Mouse (Mus musculus): ENCODE measurements at regions not wholly inside any gene's neighbourhood (a gene's known extent, or its start where the extent isn't known, plus 50 kb on each side); places are given as distances from the start of the nearest gene placed in this dataset.

DNA sequence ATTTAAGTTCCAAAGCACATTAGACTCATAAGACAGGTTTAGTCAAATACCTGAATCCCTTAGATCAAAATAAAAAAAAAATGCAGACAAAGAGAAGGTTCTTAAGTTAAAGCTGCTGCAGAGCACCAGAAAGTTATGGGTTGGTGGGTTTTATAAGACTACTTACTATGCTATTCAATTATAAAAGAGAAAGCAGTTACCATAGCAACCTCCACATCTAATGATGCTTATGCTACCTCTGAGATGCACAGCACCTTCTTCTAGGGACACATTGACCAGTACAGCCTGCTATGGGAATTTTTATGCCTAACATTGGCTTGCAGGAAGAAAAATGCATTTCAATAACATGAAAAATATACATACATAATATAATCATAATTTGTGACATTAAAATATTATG is 512.1 kb upstream of the Id4 start:
- no peak for DNase-seq (ENCODE audit: low read depth, low spot score)

DNA sequence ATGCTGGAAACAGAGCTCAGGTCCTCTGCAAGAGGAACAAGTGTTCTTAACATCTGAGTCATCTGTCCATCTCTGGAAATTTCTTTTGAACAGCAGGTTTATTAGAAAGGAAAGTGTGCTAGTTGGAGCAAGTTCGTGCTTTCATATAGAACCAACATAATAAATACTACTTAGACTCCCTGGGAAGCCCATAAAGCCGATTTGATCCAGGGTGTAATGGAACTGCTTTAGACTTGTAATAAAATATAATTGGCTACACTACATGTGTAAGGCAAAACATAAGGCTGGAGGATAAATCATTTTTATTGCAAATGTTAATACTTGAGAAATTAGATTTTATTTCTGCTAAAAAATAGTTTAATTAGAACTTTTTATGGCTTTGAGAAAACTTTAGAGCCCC is 510.0 kb upstream of the Id4 start:
- no peak for DNase-seq (ENCODE audit: low read depth, low spot score)

DNA sequence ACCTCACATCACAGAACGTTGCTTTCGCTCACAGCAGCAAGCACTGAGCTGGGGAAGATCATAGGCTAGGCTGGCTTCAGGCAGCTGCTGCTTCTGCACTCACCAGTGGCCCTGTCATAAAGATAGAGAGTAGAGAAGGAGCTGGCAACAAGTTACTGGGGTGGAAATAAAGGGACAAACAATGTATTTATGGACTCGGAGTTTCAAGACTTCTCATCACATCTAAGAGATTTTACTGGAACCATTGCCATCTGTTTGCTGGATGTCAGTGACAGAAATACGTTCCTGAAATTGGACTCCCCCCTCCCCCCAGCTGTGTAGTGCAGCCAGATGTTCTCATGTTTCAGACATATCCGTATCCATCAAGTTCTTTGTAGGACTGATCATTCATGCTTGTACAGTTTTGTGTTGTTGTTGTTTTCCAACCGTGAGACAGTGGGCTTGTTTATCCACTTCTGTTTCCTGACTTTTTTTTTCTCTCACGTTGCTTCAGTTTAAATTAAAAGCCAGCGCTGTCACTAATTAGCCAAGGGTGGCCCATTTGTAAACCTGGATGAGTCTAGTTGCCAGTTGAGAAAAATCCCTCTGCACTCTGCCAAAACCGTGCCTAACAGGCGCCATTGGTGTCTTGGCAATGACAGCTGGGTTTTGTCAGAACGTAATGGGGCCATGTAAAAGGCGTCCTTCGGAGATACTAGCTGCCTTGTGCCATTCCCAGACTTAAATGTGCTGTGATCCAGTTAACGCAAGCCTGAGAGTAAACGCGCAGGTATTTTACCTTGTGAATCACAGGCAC is 496.0 kb upstream of the Id4 start:
- no peak for DNase-seq (ENCODE audit: low read depth, low spot score)

DNA sequence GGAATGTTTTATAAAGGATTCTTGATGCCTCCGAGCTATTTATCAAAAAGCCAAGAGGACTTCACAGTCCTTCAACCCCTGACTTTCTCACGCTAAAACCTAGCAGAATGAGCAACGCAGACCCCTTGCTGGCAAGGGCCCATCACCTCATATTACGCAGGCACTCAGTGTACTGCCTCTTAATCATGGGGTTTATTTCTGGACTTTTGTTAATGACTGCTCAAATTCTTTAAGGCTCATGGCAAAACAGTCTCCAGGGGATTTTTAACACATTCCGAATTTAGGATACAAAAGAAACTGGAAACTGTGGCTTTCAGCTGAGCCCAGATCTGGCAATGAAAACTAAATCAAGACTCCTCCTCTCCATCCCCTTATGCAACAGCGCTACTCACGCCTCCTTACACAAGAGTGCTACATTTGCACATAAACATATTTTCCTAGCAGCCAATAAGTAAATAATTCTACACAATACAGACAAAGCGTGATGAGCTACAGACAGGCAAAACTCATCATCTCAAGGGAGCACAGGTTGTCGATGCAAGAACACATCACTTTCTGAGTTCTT is 492.0 kb upstream of the Id4 start:
- DNase-seq (ENCODE audit: low read depth, low spot score), result no peak

DNA sequence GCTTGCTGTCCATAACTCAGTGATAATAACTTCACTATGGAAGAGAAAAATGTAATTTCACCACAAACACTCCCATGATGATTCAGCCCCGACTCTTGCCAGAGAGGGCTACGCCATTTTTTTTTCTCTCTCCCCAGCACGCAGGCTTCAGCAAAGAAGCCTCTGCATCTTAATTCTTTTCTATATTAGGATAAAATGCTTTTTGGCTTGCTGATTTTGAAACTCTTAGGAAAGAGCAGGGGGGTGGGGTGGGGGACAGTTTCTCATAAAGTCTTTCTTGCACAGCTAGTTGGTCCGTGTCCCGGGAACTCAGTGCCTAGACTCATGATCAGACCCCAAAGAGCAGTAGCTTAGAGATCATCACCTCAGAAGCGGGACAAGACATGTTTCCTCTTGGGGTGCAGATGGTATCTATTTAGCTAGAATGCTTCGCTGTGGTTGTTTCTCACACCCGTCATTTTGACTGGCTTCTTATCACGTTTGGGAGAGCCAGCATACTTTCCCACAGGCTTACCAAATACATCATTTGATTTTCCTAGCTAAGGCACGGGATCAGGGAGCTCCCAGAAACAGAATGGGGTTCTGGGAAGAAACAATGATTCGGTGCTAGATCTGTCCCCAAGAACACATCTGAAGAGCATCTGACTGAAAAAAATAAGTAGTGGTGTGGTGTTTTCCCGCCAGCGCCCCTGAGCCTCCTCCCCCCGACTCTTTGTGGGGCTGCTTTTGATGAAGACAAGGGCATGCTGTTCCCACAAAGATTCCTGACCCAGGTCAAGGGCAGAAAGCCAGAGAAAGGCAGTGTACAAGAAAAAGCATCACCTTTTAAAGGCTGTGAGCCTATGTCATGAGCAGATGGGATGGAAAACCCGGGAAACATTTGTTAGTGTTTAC is 483.6 kb upstream of the Id4 start:
- DNase-seq (ENCODE audit: low read depth, low spot score), result no peak

DNA sequence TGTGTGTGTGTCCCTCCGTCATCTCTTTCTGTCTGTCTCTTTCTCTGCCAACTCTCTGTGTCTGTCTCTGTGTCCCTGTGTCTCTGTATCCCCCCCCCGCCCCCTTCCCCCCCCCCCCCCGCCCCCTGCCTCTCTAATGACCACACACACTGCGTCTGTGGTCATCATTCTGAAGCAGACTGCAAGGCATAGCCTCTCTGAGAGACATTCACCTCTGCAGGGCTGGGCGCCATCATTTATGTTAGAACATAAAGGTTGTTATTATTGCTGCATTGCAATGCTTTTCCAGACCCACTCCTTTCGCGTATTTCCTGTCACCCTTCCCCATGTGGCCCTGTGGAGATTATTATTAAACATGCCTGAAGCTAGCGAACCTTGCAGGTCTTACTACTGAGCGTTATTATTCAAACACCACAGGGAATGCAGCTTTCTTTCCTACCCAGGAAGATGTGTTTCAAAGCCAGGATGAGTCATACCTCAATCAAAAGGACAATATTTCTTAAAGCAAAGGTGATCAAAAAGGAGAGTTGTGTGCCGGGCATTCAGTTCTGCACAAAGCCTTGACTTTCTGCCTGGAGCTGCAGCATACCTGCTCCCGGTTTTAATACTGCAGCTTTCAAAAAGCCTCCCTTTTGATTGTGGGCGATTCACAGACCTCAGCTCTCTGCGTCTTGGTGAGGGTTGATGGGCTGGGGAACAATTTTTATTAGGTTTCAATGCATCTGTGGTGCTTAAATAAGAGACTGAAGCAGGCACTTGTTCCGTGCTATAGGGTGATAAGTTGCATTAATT is 482.6 kb upstream of the Id4 start:
- no peak for DNase-seq (ENCODE audit: low read depth, low spot score)

DNA sequence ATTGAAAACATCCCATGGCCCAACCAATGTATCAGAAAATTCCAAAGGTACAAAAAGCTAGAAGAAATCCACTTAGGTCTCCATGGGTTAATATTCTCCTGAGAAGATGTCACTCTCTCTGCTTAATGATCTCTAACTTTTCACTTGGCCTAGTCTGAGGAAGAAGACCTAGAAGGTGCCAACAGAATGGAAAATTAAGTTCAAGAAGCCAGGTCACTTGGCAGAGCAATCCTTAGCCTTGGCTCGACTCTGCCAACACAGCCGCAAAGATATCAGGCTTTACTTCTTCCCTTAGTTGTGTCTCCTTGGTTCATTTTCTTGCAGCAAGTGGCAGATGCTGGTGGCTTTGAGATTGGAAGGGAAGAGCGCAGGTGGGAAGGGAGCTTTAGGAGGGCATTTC is 476.6 kb upstream of the Id4 start:
- DNase-seq (ENCODE audit: low read depth, low spot score), result no peak

DNA sequence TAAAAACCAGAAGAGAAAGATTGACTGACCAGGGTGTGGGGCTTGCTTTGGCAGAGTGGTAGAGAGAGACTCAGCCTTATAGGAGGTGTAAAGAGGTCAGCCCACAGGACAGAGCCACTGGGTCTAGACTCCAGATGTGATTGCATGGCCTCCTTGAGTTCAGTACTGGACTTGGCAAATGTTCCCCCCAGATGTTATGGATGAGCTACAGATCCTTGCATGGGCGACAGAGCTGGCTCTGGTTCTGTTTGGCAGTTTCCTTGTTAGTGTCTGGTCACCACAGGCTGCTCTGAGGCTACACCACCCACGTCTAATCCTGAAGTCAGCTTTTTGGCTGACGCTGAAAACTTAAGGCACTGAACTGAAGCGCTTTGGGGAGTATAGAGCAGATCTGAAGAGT is 463.2 kb upstream of the Id4 start:
- DNase-seq (ENCODE audit: low read depth, low spot score), result no peak

DNA sequence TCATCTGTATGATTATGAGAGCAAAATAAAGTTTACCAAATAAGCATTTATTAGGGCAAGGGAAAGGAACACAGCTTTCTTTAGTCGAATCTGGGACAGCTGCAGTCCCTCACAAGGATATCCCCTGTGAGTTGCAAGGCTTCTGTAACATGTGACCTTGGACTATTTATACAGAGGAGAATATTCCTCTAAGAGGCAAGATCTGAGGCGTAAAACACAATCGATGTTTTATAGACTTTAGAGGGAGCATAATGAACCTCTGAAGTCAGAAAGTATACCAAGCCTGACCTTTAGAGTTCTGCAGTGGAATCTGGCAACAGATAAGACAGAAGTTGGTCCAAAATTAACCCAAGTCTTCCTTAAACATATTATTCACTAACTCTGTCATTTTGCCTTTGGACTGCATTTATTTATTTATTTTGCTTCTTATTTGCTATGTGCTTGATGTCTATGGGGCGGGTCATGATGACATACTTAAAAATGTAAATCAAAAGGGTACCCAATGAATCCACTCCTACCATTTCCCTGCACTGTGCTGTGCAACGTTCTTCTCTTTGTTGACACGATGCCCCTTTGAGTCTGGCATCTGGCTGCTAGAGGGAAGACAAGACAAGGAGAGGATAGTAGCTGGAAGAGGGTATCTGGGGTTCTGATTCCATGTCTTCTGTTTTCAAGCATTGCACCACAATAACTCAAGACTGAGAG is 449.2 kb upstream of the Id4 start:
- no peak for DNase-seq (ENCODE audit: low read depth, low spot score)

DNA sequence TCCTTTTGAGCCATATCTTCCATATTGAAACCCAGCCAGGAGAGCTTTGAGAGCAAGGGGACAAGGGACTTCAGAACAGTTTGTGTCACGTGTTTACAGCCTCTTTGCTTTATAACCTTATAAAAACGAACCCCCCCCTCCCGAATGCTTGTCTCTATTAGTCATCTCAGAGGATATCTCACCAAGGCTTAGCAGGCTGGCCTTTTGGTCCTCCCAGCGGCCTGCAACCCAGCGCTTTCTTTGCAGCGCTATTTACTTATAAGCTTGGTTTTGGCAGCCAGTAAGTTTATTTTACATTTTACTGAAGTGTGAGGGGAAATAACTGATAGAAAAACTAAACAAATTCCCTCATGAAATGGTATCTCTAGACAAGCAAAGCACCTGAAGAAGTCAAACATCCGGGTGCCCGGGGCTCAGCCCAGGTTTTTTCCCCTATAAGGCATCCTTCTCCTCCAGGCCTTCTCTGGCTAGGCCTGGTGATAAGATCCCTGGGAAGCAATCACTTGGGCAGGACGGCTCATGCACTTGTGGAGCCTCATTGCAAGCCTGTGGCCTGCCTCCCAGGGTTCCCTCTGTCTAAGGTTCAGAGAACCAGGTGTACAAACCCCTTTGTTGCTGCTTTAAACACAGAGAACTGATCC is 442.0 kb upstream of the Id4 start:
- DNase-seq (ENCODE audit: low read depth, low spot score), result no peak

DNA sequence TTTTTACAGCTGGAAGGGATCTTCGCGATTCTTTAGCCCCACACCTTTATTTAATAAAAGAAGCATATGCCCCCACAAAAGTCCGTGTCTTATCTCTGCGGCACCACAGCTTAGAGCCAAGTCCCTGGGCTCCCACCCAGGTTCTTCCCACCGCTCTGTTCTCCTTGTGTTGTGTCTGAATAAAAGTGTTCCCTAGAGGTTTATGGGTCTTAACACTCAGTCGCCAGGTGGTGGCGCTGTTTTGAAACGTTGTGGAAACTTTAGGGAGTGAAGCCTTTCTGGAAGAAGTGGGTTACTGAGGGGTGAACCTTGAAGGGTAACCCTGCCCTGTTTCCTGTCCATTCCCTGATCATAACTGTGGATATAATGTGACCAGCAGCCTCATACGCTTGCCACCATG is 424.5 kb upstream of the Id4 start:
- no peak for DNase-seq (ENCODE audit: low read depth, low spot score)

DNA sequence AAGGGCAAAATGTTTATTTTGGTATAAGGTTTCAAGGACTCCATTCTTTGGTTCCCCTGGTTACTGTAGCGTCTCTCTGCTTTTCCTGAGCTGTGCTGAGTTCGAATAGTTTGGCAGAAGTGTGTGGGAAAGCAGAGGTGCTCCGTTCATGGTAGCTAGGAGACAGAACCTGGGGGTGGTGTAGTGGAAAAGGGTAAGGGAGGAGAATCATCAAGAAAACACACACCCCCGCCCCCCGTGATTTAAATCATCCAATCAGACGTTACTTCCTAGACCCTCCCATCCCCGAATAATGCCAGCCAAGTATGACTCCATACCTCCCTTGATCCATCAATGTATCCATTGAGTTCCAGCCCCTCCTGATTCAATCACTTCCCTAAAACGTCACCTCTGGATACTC is 418.6 kb upstream of the Id4 start:
- no peak for DNase-seq (ENCODE audit: low read depth, low spot score)

DNA sequence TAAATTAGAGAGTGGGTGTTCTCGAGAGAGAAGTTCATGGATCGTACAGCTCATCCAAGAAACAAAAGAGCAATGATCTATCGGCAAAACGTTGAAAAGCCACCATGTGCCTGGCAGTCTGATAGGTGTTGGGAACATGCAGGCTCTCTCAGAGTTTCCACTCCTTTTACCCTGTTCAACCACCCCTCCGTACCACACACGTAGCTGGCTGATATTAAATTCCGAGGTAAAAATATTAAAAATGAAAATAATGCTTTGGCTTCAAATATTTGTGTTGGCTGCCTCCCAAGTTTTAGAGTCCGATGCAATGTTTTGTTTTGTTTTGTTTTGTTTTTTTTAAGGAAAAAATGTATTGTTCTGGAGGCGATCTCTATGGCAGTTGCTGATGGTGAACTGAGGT is 418.0 kb upstream of the Id4 start:
- no peak for DNase-seq (ENCODE audit: low read depth, low spot score)

DNA sequence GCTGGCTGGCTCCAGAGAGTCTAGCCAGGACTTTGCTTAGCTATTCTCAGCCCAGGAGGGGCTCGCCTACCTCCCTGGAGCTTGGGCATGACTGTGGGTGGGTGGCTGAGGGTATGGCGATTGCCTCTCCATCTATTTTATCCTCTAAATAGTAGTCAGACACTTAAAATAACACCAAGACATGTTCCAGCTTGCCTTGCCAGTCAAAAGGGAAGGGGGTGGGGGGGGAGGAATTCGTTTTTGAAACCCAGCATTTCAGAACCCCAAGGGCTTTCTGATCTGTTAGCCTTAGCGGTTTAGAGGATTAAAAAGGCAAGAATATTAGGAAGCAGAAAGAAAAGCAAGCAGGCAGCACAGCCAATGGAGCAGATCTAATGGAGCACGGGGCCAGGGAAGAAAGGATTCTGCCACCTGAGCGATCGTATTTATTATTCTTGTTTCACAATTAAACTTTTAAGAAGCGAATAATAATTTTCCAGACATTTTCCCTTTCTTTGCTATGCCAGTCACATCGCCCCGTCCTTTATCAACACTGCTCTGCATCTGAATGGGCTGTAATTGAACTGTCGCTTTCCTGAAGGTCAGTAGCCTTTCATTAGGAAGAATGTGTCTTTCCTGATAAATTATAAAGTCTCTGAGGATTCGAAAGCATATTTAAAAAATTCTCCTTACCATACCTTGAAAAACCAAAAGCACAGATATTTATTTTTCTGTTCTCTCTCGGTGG is 417.3 kb upstream of the Id4 start:
- DNase-seq (ENCODE audit: low read depth, low spot score), result no peak

DNA sequence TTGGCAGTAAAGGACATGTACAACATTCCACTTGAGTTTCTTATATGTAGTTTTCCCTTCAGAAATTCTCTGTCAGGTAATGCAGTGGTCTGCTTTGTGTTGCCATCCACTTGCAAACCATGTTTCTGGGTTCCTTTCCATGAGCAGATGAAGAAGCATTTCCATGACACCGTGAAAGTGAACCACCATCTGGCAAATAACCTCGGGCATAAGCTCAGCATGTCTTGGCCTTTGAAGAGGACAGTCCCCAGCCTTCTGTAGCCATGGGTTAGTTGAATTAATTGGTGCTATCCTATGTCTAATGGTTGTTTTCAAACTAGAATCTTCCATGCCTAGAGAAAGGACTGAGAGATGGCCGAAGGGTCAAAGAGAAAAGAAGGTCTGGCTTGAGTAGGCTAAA is 414.3 kb upstream of the Id4 start:
- no peak for DNase-seq (ENCODE audit: low read depth, low spot score)

DNA sequence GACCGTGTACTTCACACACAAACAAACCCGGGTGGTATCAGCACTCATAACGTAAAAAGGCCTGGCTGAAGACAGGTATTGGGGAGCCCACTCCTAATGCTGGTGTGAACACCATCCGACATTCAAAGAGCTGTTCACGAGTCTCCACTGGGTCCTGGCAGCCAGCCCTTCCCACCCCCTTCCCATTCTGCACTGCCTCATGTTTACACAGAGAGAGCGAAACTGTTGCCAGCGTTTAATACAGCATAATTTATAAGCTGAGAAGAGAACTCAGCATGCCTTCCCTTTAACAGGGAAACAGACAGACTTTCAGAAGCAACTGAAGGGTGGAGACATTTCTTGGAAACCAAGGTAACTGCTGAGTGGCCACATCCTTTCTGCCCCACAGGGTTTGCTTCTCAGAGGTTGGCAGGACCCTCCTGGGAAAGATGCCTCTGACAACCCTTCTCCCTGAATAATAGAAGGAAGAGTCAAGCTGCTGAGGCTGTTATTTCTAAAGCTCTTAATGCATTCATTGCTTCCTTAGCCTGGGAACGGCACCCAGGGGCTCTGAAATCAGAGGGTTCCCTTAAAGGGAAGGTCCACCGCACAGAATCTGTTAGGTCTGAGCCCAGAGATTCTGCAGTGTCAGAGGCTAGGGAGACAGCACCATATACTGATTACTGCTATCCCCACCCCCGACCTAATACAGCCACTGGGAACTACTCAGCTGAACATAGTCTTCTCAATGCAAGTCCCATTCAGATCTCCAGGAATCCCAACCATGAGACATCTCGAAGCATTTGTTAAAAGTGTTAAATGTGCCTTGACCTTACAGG is 412.4 kb upstream of the Id4 start:
- DNase-seq (ENCODE audit: low read depth, low spot score), result no peak

DNA sequence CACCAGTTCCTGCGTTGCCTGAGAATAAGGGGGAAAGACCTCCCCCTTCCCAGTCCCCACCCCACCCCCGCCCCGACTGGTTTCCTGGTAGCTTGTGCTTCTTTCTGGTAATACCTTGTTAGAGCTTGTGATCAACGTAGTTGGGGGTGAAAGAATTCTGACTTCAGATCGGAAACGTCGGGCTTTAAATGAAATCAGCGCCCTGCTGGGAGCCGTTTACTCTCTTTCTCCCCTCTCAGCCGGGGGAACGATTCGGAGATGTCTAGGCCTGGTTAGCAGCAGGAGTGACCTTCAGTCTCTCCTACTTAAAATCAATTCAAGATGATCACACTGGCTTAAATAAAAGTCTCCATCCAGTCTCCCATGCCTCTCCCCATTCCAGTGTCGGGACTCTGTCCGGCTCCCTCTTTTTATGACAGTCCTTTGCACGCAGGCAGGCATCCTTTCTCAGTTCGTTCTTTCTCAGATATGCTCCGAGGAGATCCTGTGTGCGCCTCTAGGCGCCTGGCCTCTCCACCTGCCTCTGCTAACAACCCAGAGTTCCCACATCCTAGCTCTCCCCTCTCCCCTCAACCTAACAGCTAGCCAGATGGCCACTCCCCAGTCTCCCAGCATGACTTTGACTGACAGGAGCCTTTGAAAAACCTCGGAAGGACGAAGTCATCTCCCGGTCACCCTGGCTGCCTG is 405.5 kb upstream of the Id4 start:
- DNase-seq (ENCODE audit: low read depth, low spot score), result no peak

DNA sequence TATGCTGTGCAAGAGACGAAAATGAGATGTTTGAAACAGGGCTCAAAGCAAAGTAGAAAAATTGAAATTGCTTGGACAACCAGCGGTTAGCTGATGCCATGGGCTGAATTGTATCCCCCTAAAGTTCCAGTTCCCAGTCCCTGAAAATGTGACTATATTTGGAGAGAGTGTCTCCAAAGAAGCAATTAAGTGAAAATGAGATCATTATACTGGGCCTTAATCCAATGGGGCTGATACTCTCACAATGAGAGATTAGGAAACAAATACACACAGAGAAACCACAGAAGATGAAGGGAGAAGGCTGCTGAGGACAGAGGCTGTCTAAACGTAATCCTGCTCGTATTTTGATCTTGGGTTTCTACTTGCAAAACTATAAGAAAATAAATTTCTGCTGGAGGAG is 402.1 kb upstream of the Id4 start:
- DNase-seq (ENCODE audit: low read depth, low spot score), result no peak

DNA sequence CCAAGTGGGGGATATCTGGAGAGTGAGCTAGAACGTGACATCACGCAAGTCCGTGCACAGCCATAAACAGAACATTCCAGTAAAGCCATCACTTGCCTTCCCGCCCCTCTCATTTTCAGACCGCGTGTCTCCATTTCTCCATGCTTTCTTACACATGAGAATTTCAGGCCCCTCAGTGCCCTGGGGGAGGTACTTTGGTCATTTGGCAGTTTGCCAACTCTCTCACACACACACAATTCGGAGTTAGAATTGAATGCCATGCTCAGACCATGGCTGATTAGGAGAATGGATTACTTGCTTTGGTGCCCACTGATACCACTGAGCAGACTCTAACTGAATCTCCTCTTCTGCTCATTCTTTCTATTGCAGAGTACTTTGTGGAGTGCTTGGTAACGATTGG is 400.7 kb upstream of the Id4 start:
- no peak for DNase-seq (ENCODE audit: low read depth, low spot score)

Measured in retina, adult 2 months (tissue).